Mouse (Mus musculus): ENCODE results near the gene Dnajb13.

- TF ChIP-seq POLR2A (IDR thresholded peaks at IDR 0.05; ENCODE audit: low read depth, low read length) (no peak), CTCF (IDR thresholded peaks at IDR 0.05; ENCODE audit: extremely low read depth, insufficient read length, insufficient replicate concordance, low read depth, low read length) (no peak)
Measured at GRCm38 (mm10) chr7:100544437-100544836, 29.7 kb upstream of the Dnajb13 start.

Data from small intestine, adult 2 months (tissue).